Mouse (Mus musculus): ENCODE results near the gene Ptgir. TPM values are rescaled to one million over a fixed set of nuclear protein-coding genes. Genes with fewer than 3 reads are reported as not detected.

Gene Ptgir
- total RNA-seq, 2 experiments from 2014 or later, result 0.39 to 2.2 TPM

Other genes starting within 250 kb of the Ptgir start
- gene Ceacam15, start 230.8 kb upstream of the Ptgir start, total RNA-seq (2021), result not detected
- not detected for gene Ceacam9, start 184.6 kb upstream of the Ptgir start, total RNA-seq (2021)
- gene Ap2s1, start 168.1 kb upstream of the Ptgir start, total RNA-seq (2021), result 10 to 100 TPM; 44.5 to 46.8 TPM
- 10 to 100 TPM; 14.0 to 14.3 TPM for gene Slc1a5, start 125.2 kb upstream of the Ptgir start, total RNA-seq (2021)
- 10 to 100 TPM in 1 of 2 experiments, 1 to 10 TPM in 1; 9.8 to 13.6 TPM for gene Strn4, start 90.6 kb upstream of the Ptgir start, total RNA-seq (2021)
- gene Fkrp, start 89.8 kb upstream of the Ptgir start, total RNA-seq (2021), result 10 to 100 TPM; 51.7 to 58.0 TPM
- 1 to 10 TPM; 4.9 to 5.9 TPM for gene Prkd2, start 63.6 kb upstream of the Ptgir start, total RNA-seq (2021)
- gene Dact3, start 31.2 kb upstream of the Ptgir start, total RNA-seq (2021), result 1 to 10 TPM in 1 of 2 experiments, under 1 TPM in 1; 0.89 to 1.6 TPM
- gene Gng8, start 14.7 kb upstream of the Ptgir start, total RNA-seq (2021), result under 1 TPM; 0.37 to 0.71 TPM
- gene Calm3, start 17.6 kb downstream of the Ptgir start, total RNA-seq (2021), result 100 to 1,000 TPM; 334 to 349 TPM
- under 1 TPM; 0.50 to 0.64 TPM for gene Pnmal2, start 38.2 kb downstream of the Ptgir start, total RNA-seq (2021)
- not detected for gene Pnmal1, start 53.2 kb downstream of the Ptgir start, total RNA-seq (2021)
- not detected for gene Gm42372, start 76.6 kb downstream of the Ptgir start, total RNA-seq (2021)
- under 1 TPM; 0.94 to 0.97 TPM for gene Ccdc8, start 86.2 kb downstream of the Ptgir start, total RNA-seq (2021)
- gene Ppp5c, start 121.4 kb downstream of the Ptgir start, total RNA-seq (2021), result 10 to 100 TPM; 62.4 to 63.0 TPM
- 1 to 10 TPM in 1 of 2 experiments, under 1 TPM in 1; 0.64 to 1.6 TPM for gene Hif3a, start 155.9 kb downstream of the Ptgir start, total RNA-seq (2021)
- under 1 TPM in 1 of 2 experiments, not detected in 1; 0.17 TPM for gene Psg16, start 167.6 kb downstream of the Ptgir start, total RNA-seq (2021)
- gene Ceacam3, start 243.8 kb downstream of the Ptgir start, total RNA-seq (2021), result not detected